Mouse (Mus musculus): Measurements from ENCODE around the gene Dnajc16.

The Dnajc16 gene

DNA sequence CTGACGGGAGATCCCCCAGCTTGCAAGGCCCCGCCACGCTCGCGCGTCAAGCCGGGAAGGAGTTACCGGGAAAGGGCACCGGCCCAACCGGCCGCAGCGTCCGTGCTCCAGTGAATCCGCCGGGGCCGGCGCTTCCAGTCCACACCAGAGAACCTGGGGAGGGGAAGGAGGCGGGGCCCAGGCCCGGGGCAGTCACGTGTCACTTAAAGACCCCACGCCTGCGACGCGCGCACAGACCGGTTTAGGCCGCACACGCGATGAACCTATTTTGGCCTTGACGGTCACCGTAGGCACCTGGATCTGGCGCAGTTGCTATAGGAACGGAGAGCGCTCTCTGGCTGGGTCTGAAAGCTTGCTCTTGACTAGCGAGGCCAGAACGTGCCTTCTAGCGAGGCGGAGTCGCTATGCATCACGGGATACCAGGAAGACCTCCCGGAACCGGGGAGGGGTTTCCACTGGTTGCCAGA lies at the start of gene Dnajc16:
Gene Dnajc16, minus strand, starts transcription at position 408 of the 467 bp plus-strand sequence.
- peak; percentile 86 to 88 for DNase-seq (ENCODE audit: low spot score in 2 of 2)

DNA sequence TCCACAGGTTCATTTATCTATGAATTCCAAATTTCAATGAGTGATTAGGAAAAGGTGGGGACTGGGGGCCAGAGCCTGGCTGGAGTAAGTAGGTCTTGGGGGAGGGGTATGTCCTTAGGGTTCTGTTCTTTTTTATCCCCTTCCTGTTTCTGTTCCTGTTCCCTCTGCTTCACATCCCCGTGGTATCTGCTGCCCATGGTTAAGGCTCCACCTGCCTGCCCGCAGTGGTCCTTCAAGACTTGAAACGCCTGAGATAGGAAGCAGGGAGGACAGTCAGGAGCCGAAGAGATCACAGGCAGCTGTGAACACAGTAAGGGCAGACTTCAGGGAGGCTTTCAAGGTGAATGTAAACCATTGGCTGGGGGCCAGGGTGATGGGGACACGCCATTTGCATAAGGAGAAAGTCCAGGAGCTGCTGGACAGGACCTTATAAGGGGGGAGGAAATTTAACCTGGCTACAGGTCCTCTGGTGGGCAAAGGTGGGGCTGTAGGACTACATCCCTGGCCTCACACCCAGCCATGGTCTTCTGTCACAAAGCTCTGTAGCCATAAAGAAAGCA lies 43.9 kb upstream of the Dnajc16 start:
- no peak for DNase-seq (ENCODE audit: low spot score in 2 of 2)

GRCm38 (mm10) chr4:141833911-141834310 lies 43.2 kb upstream of the Dnajc16 start:
- DNase-seq (ENCODE audit: low spot score in 2 of 2): no peak

DNA sequence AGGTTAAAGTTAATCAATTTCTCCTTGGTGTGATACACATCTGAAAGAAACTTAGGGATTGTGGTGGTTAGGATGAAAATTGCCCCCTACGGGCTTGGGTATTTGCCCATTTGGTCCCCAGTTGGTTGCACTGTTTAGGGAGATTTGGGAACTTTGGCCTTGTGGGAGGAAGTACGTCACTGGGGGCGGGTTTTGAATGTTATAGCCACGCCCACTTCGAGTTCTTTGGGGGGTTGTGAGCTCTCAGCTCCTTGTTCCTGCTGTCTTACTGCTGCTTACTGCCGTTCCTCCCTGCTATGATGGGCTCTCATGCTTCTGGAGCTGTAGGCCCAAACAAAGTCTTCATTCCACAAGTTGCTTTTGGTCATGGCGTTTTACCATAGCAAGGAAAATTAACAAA lies 40.6 kb upstream of the Dnajc16 start:
- no peak for DNase-seq (ENCODE audit: low spot score in 2 of 2)

GRCm38 (mm10) chr4:141830381-141830780 lies 39.6 kb upstream of the Dnajc16 start:
- no peak for DNase-seq (ENCODE audit: low spot score in 2 of 2)

DNA sequence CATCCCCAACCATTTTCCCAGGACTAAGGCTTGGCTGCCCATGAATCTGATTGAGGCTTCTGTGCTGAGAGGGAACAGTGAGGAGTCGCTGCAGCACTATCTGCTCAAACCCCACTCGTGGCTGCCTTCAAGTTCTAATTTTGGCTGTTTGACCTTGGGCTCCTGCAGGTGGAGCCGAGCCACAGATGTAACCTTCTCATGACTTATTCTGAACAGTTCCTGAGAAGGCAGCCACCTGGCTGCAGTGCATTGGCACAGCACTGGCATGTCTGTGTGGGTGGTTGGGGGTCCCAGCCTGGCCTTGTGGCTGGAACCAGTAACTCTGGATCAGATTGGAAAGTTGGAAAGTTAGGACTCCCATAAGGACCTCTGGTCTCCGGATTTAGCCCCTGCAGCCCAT lies 37.4 kb upstream of the Dnajc16 start:
- DNase-seq (ENCODE audit: low spot score in 2 of 2): no peak

DNA sequence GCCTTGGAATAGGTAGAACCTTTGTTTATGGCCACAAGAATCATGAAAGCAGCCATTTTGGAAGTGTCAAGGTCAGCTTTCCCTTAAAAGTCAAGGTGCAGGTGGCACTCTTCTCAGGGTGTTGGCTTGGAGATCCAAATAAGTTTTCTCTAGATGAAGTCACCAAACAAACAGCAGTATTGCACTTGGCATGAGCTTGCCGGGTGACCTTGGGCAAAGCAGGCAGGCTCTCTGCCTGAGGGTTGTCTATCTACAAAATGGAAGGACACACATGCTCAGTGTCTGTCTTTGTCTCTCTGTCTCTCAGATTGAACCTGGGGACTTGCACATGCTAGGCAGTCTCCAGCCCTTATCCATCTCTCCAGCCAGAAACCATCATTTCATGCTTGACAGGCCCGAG lies 36.7 kb upstream of the Dnajc16 start:
- no peak for DNase-seq (ENCODE audit: low spot score in 2 of 2)

DNA sequence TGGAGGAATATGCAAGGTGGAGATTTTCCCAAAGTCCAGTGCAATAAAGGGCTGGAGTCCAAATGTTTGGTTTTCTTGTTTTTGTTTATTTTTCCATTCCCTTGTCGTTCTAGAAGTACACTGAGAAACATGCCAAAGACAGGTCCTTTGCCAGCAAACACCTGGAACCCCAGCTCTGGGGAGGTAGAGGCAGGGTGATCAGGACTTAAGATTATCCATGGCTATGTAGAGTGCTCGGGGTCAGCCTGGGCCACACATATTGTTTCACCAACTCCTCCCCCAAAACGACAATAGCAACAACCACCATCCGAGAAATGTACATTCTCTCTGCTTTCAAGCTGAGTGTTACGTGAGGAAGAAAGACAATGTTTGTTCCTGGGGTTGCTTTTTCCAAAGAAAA lies 35.3 kb upstream of the Dnajc16 start, which contains the start of gene Cela2a:
Gene Cela2a, minus strand, starts transcription at position 101 of the 400 bp plus-strand sequence.
- no peak for DNase-seq (ENCODE audit: low spot score in 2 of 2)

- DNase-seq (ENCODE audit: low spot score in 2 of 2): peak in 1 of 2 experiments; percentile 18
Measured at GRCm38 (mm10) chr4:141822979-141823378, 32.2 kb upstream of the Dnajc16 start.

DNA sequence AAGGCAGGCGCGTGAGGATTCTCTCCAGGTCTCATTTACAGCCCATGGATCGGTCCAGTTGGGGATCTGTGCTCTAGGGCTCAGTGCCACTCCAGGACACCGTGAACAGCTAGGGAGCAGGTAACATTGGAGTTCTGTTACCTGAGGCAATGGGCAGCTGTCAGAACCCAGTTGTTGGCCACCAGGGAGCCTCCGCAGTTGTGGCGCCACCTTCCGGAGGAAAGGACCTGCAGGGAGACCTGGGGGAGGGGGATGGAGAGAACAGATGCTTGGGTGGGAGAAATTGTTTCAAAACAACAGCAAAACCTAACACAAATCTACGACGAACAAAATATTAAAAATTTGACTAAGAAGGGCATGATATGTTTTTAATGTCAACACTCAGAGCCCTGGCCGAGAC lies 31.4 kb upstream of the Dnajc16 start:
- peak in 1 of 2 experiments; percentile 17 for DNase-seq (ENCODE audit: low spot score in 2 of 2)

GRCm38 (mm10) chr4:141821178-141821577 lies 30.4 kb upstream of the Dnajc16 start:
- DNase-seq (ENCODE audit: low spot score in 2 of 2): no peak

- DNase-seq (ENCODE audit: low spot score in 2 of 2): no peak
Measured at GRCm38 (mm10) chr4:141819316-141819715, 28.6 kb upstream of the Dnajc16 start.

DNA sequence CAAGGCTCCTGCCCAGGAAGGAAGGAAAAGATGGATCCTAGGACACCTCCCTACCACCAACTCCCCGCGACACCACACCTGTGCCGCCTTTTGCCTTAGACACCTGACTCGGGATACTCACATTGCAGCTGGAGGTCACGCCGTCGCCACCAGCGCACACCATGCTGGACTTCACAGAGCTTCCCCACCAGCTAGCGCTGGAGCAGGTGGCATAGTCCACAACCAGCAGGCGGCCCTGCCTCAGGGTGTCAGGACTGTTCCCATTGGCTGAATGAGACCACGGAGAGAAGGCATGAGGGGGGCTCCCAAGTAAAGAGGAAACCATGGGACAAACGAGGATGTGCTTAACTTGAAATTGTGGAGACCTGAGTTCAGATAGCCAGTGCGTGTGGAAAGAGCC lies 28.1 kb upstream of the Dnajc16 start:
- no peak for DNase-seq (ENCODE audit: low spot score in 2 of 2)

- DNase-seq (ENCODE audit: low spot score in 2 of 2): no peak
Measured at GRCm38 (mm10) chr4:141817706-141818105, 27.0 kb upstream of the Dnajc16 start.

- DNase-seq (ENCODE audit: low spot score in 2 of 2): no peak
Measured at GRCm38 (mm10) chr4:141816776-141817655, 26.3 kb upstream of the Dnajc16 start.

- no peak for DNase-seq (ENCODE audit: low spot score in 2 of 2)
Measured at GRCm38 (mm10) chr4:141816267-141816666, 25.5 kb upstream of the Dnajc16 start.

DNA sequence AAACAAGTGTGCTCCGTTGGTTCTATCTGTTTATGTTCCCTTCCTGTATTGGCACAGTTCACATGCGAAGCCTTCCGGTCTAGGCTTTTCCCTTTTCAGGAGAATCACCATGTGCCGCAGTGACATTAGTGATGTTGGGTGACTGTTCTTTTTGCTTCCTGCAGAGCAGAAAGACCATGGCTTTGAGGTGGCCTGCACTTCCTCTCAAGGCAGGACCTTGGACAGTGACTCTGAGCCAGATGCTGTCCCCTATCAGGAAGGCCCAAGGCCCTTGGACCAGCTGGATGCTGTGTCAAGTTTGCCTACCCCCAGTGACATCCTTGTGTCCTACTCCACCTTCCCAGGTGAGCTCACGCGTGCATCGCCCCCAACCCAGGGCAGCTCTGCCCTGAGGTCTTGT lies 20.6 kb upstream of the Dnajc16 start:
- no peak for DNase-seq (ENCODE audit: low spot score in 2 of 2)

GRCm38 (mm10) chr4:141810975-141811374 lies 20.2 kb upstream of the Dnajc16 start:
- no peak for DNase-seq (ENCODE audit: low spot score in 2 of 2)

GRCm38 (mm10) chr4:141809850-141810464 lies 19.2 kb upstream of the Dnajc16 start:
- no peak for DNase-seq (ENCODE audit: low spot score in 2 of 2)

GRCm38 (mm10) chr4:141805886-141806285 lies 15.2 kb upstream of the Dnajc16 start:
- DNase-seq (ENCODE audit: low spot score in 2 of 2): no peak

DNA sequence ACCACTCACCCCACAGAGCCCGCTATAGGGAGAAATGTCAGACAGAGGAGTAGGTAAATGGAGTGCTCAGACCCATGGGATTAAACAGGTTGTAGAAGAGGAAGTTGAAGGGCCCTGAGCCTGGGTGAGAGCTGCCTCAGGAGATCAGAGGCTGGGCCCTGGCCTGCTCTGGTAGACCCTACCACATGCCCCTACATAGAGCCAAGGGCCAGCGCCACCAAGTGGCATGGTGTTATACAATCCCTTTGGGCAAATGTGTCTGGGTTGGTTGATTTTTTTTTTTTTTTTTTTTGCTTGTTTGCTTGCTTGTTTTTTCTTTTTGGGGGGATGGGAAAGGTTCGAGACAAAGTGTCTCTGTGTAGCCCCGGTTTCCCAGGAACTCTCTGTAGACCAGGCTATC lies 13.4 kb upstream of the Dnajc16 start:
- peak in 1 of 2 experiments; percentile 21 for DNase-seq (ENCODE audit: low spot score in 2 of 2)

DNA sequence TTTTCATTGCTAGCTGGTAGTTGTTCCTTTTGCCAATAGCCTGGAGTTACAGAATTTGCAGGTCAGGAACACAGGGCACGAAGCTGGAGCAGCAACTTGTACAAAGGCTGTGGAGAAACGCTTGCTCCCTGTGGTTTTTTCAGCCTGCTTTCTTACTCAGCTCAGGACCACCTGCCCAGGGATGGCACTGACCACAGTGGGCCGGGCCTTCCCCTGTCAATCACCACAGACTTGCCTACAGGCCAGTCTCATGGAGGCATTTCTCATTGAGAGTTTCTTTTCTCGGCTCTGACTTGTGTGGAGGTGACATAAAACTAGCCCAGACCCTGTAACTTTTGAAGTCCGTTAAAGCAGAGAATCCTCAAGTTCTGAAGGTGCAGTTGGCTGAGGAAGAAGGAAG lies 6.8 kb upstream of the Dnajc16 start:
- DNase-seq (ENCODE audit: low spot score in 2 of 2): no peak

DNA sequence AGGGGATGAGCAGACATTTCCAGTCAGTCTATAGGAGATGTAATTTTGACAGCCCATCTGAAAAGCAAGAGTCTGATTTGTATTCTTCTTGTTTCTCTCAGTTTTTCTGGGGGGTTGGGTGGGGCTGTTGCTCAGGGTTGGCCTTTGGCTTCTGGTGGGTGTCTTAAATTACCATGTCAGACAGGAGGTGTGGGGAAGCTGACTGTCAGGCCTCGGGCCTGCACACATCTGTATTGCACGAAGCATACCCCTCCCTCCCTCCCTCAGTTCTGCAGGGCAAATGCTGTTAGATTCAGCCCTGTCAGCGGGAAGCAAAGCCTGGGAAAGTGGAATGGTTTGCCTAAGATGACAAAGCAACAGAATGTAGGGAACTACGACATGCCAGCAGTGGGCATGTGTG lies 6.2 kb upstream of the Dnajc16 start:
- DNase-seq (ENCODE audit: low spot score in 2 of 2): no peak

All from spleen, postnatal 14 days (tissue).